Mouse (Mus musculus) cortical plate, adult 2 months (tissue): Measurements from ENCODE around the gene Bcl11a.

Experiments
- CTCF ChIP-seq: fragments of 200-500 bp; IDR thresholded peaks from 2 replicates; pipeline ENCODE4 v1.5.1; 2011; ENCODE audit warnings: mild to moderate bottlenecking, control low read depth, low read length; ENCODE audit not compliant: insufficient read depth; ENCODE audit errors: extremely low read depth
- POLR2A ChIP-seq: fragments of 200-500 bp; IDR thresholded peaks from 2 replicates; pipeline ENCODE4 v1.6.1; 2011; ENCODE audit warnings: mild to moderate bottlenecking, low read length, control low read depth; ENCODE audit not compliant: insufficient read depth; ENCODE audit errors: extremely low read depth

GRCm38 (mm10) chr11:24133928-24134327 is 56.1 kb downstream of the Bcl11a start:
- TF ChIP-seq CTCF (no peak), POLR2A (no peak)
